Mouse (Mus musculus): ENCODE data around the gene Rbbp5.
A peak's percentile ranks its signal among the peaks of the same experiment; 100 is the strongest.
"Not testable (repeated sequence)": the region's sequence is repeated elsewhere in the genome, so short reads cannot be mapped to it uniquely, and the experiment has no call there.

Gene Rbbp5

GRCm38 (mm10) chr1:132476928-132477691 lies at the start of gene Rbbp5:
TSS of gene Rbbp5 (plus strand) at chr1:132477365.
- peak; percentile 63 to 77 for DNase-seq (ENCODE audit: low spot score in 2 of 2)

DNA sequence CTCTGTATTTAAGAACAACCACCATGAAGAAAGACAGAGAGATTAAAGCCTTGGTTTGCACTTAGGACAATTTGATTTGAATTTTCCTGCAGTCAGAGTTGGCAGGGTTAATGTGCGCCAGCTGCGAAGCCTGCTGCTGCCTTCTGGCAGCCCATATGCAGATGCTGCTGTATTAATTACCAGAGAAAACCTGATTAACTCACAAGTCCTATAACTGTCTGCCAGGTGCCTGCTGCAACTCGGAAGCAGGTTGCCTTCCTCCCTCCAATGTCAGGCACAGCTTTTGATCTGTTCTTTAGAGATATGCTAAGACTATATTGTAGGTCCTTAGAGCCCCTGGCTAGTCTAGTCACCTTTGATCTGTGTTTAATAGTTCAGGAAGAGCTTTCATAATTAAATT lies 46.3 kb upstream of the Rbbp5 start:
- no peak for DNase-seq (ENCODE audit: low spot score in 2 of 2)

DNA sequence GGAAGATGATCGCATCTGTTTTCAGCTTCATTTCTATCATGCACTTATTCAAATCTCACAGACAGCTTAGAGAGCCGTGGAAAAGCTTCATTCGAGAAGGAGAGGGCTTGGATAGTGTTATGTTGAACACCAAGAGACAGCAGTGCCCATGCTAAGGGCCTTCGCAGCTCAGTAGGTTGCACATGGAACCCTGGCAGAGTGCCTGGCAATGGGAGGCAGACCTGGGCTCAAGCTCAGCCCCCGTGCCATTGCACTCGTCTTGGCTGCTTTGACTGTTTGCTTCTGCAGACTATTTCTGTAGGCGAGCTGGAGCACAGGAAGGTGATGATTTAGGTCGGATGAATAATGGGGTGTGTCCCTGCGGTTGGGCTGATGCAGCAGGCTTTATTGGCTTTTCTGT lies 45.4 kb upstream of the Rbbp5 start:
- peak in 1 of 2 experiments; percentile 37 for DNase-seq (ENCODE audit: low spot score in 2 of 2)

- no peak for DNase-seq (ENCODE audit: low spot score in 2 of 2)
These were observed 43.8 kb upstream of the Rbbp5 start for GRCm38 (mm10) chr1:132433349-132433748.

DNA sequence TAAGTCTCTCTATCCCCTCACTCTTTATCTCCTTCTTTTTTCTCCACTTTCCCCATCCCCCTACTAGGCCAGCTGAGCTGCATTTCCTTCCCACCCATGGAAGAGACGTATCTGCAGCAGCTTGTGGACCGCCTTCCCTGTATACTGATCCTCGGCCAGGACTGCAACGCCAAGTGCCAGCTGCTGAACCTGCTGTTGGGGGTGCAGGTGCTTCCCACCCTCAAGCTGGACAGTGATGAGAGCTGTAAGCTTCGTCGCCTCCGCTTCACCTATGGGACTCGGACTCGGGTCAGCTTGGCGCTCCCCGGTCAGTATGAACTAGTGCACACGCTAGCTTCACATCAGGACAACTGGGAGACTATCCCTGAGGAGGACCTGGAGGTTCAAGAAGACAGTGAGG lies 43.1 kb upstream of the Rbbp5 start:
- DNase-seq (ENCODE audit: low spot score in 2 of 2): no peak

- DNase-seq (ENCODE audit: low spot score in 2 of 2): no peak
These were observed 40.7 kb upstream of the Rbbp5 start for GRCm38 (mm10) chr1:132436320-132436958.

DNA sequence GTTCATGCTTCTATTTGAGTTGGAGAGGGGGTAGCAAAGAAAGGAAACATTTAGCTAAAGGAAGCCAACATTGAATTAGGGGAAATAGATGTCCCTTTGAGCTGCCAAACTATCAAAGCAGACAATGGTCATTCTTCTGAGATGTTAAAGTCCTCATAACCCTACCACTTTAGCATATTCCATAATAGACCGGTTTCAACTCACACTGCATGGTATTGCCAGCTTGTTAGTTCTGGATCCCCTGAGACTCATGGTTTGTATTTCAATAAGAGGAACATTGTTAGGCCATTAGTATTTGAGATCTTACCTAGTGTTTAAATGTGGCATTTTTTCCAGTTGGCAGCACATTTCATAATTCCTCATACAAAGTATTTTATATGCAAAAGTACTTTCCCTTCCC lies 40.2 kb upstream of the Rbbp5 start:
- DNase-seq (ENCODE audit: low spot score in 2 of 2): no peak

GRCm38 (mm10) chr1:132437389-132437788 lies 39.8 kb upstream of the Rbbp5 start:
- DNase-seq (ENCODE audit: low spot score in 2 of 2): no peak

DNA sequence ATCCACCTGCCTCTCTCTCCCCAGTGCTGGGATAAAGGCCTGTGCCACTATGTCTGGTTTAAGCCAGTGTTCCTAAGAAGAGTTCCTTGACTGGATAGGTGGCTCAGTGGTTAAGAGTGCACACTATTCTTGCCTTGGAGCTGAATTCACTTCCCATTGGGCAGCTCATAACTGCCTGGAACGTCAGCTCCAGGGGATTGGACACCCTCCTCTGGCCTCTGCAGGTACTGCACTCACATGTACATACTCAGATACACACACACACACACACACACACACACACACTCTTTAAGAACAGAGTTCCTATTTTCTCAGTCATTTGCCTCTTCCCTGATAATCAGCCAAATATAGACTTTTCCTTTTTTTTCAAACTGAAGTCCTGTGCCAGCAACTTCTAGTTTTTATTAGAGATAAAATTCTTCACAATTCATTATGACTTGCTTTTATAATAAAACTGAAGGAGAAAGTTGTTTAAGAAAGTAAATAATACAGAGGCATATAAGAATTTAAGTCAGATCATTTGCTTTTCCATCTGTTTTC lies 36.2 kb upstream of the Rbbp5 start:
- DNase-seq (ENCODE audit: low spot score in 2 of 2): no peak

GRCm38 (mm10) chr1:132449742-132450141 lies 27.4 kb upstream of the Rbbp5 start:
- no peak for DNase-seq (ENCODE audit: low spot score in 2 of 2)

- DNase-seq (ENCODE audit: low spot score in 2 of 2): no peak
These were observed 12.5 kb upstream of the Rbbp5 start for GRCm38 (mm10) chr1:132464651-132465050.

DNA sequence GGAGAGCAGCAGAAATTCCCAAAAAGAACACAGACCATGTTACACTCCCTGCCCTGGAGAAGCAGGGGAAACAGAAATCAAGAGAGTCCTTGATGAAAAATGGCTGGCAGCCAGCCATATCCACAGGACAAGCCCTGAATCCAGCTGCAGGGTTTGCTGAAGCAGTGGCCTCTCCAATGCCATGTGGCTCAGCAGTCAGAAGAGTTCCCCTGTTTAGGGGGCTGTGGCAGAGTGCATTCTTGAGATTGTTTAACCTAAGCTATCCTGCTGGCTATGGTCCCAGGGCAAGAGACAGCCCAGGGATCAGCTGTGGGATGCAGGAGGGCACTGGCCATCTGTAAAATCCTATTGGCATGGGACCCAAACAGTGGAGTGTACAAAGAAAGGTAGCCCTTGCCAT lies 8.2 kb upstream of the Rbbp5 start:
- DNase-seq (ENCODE audit: low spot score in 2 of 2): no peak

- DNase-seq (ENCODE audit: low spot score in 2 of 2): no peak
These were observed 7.6 kb upstream of the Rbbp5 start for GRCm38 (mm10) chr1:132469519-132469918.

GRCm38 (mm10) chr1:132470031-132470430 lies 7.1 kb upstream of the Rbbp5 start:
- not testable (repeated sequence) for DNase-seq (ENCODE audit: low spot score in 2 of 2)

- no peak for DNase-seq (ENCODE audit: low spot score in 2 of 2)
These were observed 6.1 kb upstream of the Rbbp5 start for GRCm38 (mm10) chr1:132471032-132471431.

DNA sequence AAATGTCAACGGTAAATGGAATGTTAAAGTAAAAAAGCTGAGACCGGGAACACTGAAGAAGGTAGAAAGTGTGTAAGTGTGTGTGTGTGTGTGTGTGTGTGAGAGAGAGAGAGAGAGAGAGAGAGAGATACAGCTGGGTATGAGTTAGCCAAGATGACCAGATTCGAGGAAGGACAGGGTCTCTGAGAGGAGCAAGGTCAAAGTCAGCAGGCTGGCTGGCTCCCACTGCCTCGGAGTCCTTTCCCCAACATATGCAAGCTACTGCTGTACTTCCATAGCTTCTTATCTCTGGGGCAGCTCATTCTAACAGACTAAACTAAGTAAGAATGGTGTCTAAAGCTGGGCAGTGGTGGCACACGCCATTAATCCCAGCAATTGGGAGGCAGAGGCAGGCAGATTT lies 5.7 kb upstream of the Rbbp5 start:
- DNase-seq (ENCODE audit: low spot score in 2 of 2): no peak

- DNase-seq (ENCODE audit: low spot score in 2 of 2): no peak
These were observed 4.6 kb upstream of the Rbbp5 start for GRCm38 (mm10) chr1:132472537-132472936.

GRCm38 (mm10) chr1:132474496-132474895 lies 2.7 kb upstream of the Rbbp5 start:
- DNase-seq (ENCODE audit: low spot score in 2 of 2): no peak

DNA sequence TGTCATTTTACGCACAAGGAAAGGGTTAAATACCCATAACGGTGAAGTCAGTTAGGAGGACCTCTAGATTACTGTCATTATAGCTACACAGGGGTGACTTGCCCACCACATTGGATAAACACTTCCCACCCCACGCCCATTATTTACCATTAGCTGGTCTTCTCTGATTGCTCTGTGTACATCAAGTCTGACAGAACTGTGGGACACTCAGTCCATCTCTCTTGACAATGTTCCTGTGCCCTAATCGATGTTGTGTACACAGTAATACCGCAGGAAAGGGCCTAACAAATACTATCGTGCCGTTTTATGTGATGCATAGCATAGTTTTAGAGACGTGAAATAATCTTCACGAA lies 614 bp upstream of the Rbbp5 start:
- DNase-seq (ENCODE audit: low spot score in 2 of 2): no peak

DNA sequence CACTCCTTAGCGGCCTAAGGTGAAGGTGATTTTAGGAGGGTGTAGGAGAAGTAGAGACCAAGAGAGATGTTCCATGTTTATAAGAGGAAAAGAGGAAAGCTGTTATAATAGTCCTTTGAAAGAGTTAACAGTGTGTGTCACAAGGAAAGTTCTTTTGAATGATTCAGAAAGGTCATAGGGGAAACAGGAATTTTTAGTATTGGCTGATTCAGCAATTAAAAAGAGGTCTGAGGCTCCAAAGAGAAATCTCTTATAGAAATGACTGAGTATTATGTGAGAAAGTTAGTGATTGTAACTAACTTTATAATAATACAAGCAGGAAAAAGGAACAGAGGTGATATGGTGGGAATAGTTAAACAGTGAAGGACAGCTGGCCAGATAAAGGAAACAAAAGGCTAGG lies 2.3 kb downstream of the Rbbp5 start:
- DNase-seq (ENCODE audit: low spot score in 2 of 2): no peak

DNA sequence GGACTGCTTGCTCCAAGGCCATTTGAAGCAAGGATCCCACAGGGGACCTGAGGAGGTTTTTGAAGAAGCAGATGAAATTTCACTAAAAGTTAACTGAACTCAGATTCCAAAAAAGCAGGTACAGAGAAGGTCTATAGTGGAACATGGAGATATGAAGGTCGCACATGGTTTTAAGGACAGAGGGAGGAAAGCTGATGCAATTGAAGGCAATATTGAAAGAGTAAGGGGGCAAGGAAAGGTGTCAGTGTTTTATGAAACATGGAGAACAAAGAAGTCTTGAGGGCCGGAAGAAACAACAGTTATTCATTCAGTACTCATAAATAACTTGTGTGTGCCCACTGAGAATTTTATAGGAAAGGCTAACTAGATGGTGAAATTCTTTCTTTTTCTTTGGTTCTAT lies 4.5 kb downstream of the Rbbp5 start:
- no peak for DNase-seq (ENCODE audit: low spot score in 2 of 2)

- no peak for DNase-seq (ENCODE audit: low spot score in 2 of 2)
These were observed 6.1 kb downstream of the Rbbp5 start for GRCm38 (mm10) chr1:132483234-132483633.

- DNase-seq (ENCODE audit: low spot score in 2 of 2): no peak
These were observed 6.6 kb downstream of the Rbbp5 start for GRCm38 (mm10) chr1:132483759-132484158.
